Mouse (Mus musculus): Measurements from ENCODE around the gene Gm17374. TPM values are rescaled to one million over a fixed set of nuclear protein-coding genes. Genes with fewer than 3 reads are reported as not detected.
"Not testable (repeated sequence)": the region's sequence is repeated elsewhere in the genome, so short reads cannot be mapped to it uniquely, and the experiment has no call there.

Gm17374 gene
- total RNA-seq (2014; rRNA removed; ENCODE audit: low replicate concordance) = not detected in 2 replicates
- polyA plus RNA-seq (2015; fragmentation: Nextera tagmentation; extraction: Ambion mirVana) = not detected in 2 replicates

GRCm38 (mm10) chr2:140151743-140152142, at the start of gene Gm17374:
Gene Gm17374, plus strand, starts transcription at chr2:140152043.
- not testable (repeated sequence) for H3K9ac ChIP-seq (replicated peaks; ENCODE audit: low read depth, low read length); DNase-seq (ENCODE audit: low spot score); H3K27ac ChIP-seq (ENCODE audit: low read depth); H3K4me3 ChIP-seq (ENCODE audit: low read depth, low read length); ATAC-seq (ENCODE audit: insufficient read depth, low read depth); H3K4me1 ChIP-seq (ENCODE audit: control insufficient read depth, insufficient read depth); H3K4me2 ChIP-seq (ENCODE audit: low read depth, low read length); H3K27me3 ChIP-seq (ENCODE audit: control insufficient read depth, insufficient read depth, low read length); H3K9me3 ChIP-seq (replicated peaks; ENCODE audit: control insufficient read depth, low read length)
- peaks cover 32% of the 10 kb centered on the region for H3K36me3 ChIP-seq (replicated peaks; ENCODE audit: control insufficient read depth, insufficient read depth, low read length)
- WGBS = 87% methylated on average over 4 of the region's 4 CpGs

DNA sequence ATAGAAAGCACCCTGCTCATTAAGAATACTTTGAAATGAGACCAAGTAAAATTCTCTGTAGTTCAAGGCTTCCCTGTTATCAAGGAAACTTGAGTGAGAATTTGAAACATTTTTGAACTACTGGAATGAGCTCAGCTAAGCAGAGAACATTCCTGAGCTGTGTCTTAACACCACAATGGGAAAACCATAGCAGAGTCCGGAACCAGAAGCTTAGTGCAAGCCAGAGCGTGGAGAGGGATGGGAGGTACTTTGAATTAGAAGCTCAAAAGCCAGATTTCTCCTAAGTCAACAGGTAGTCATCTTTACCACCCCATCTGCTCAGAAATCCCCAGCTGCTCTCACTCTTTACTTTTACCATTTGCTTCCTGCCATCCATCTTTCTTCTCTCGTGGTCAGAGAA, 46.9 kb upstream of the Gm17374 start:
- Histone ChIP-seq H3K27ac (ENCODE audit: low read depth) (no peak overlapping the region), H3K4me2 (ENCODE audit: low read depth, low read length) (no peak overlapping the region), H3K9me3 (replicated peaks; ENCODE audit: control insufficient read depth, low read length) (no peaks in the 10 kb centered on the region), H3K4me1 (ENCODE audit: control insufficient read depth, insufficient read depth) (no peaks in the 10 kb centered on the region), H3K9ac (replicated peaks; ENCODE audit: low read depth, low read length) (no peak overlapping the region), H3K27me3 (ENCODE audit: control insufficient read depth, insufficient read depth, low read length) (no peaks in the 10 kb centered on the region), H3K36me3 (replicated peaks; ENCODE audit: control insufficient read depth, insufficient read depth, low read length) (no peaks in the 10 kb centered on the region), H3K4me3 (ENCODE audit: low read depth, low read length) (no peak overlapping the region)
- 34% methylated on average over 3 of the region's 3 CpGs for WGBS
- DNase-seq (ENCODE audit: low spot score) (no peak), ATAC-seq (ENCODE audit: insufficient read depth, low read depth) (no peak)
- no peak for TF ChIP-seq CTCF (IDR thresholded peaks at IDR 0.05; ENCODE audit: low read depth)
- no peak for TF ChIP-seq EP300 (IDR thresholded peaks at IDR 0.05; ENCODE audit: low read depth)

DNA sequence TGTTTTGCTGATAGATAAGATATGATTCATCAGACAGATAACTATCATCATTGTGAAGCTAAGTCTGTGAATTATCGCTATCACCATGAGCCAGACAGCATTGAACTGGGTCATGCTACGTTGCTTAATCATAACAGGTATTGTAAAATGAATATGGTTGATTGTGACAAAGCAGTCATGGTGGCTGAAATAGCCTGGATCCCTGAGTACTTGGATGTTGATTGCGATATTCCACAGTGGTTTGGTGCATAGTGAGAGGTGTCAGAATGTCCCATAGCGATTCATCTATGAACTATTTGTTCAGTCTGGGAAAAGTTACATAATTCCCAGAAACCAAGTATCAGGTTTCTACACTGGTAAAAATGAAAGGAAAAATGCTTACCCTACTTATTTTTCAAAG, 44.2 kb upstream of the Gm17374 start:
- Histone ChIP-seq H3K27ac (ENCODE audit: low read depth) (no peak overlapping the region), H3K4me1 (ENCODE audit: control insufficient read depth, insufficient read depth) (no peaks in the 10 kb centered on the region), H3K4me2 (ENCODE audit: low read depth, low read length) (no peak overlapping the region), H3K27me3 (ENCODE audit: control insufficient read depth, insufficient read depth, low read length) (no peaks in the 10 kb centered on the region), H3K4me3 (ENCODE audit: low read depth, low read length) (no peak overlapping the region), H3K36me3 (replicated peaks; ENCODE audit: control insufficient read depth, insufficient read depth, low read length) (no peaks in the 10 kb centered on the region), H3K9ac (replicated peaks; ENCODE audit: low read depth, low read length) (no peak overlapping the region), H3K9me3 (replicated peaks; ENCODE audit: control insufficient read depth, low read length) (no peaks in the 10 kb centered on the region)
- TF ChIP-seq CTCF (IDR thresholded peaks at IDR 0.05; ENCODE audit: low read depth) = no peak
- no peak for TF ChIP-seq EP300 (IDR thresholded peaks at IDR 0.05; ENCODE audit: low read depth)
- ATAC-seq (ENCODE audit: insufficient read depth, low read depth) (no peak), DNase-seq (ENCODE audit: low spot score) (no peak)
- WGBS = 80% methylated on average over 4 of the region's 4 CpGs

- WGBS = 29% methylated on average over 1 of the region's 1 CpGs
- TF ChIP-seq CTCF (IDR thresholded peaks at IDR 0.05; ENCODE audit: low read depth) (no peak), EP300 (IDR thresholded peaks at IDR 0.05; ENCODE audit: low read depth) (no peak)
- no peaks in the 10 kb centered on the region for H3K9me3 ChIP-seq (replicated peaks; ENCODE audit: control insufficient read depth, low read length)
- no peak overlapping the region for H3K4me2 ChIP-seq (ENCODE audit: low read depth, low read length)
- DNase-seq (ENCODE audit: low spot score) (no peak), ATAC-seq (ENCODE audit: insufficient read depth, low read depth) (no peak)
- H3K4me3 ChIP-seq (ENCODE audit: low read depth, low read length) = no peak overlapping the region
- H3K27me3 ChIP-seq (ENCODE audit: control insufficient read depth, insufficient read depth, low read length) = no peaks in the 10 kb centered on the region
- no peaks in the 10 kb centered on the region for H3K36me3 ChIP-seq (replicated peaks; ENCODE audit: control insufficient read depth, insufficient read depth, low read length)
- no peaks in the 10 kb centered on the region for H3K4me1 ChIP-seq (ENCODE audit: control insufficient read depth, insufficient read depth)
- no peak overlapping the region for H3K9ac ChIP-seq (replicated peaks; ENCODE audit: low read depth, low read length)
- no peak overlapping the region for H3K27ac ChIP-seq (ENCODE audit: low read depth)
Measured at GRCm38 (mm10) chr2:140108945-140109344, 42.9 kb upstream of the Gm17374 start.

- no peak overlapping the region for H3K4me2 ChIP-seq (ENCODE audit: low read depth, low read length)
- H3K9ac ChIP-seq (replicated peaks; ENCODE audit: low read depth, low read length) = no peak overlapping the region
- H3K4me1 ChIP-seq (ENCODE audit: control insufficient read depth, insufficient read depth) = no peaks in the 10 kb centered on the region
- no peak for DNase-seq (ENCODE audit: low spot score)
- ATAC-seq (ENCODE audit: insufficient read depth, low read depth) = no peak
- no peaks in the 10 kb centered on the region for H3K27me3 ChIP-seq (ENCODE audit: control insufficient read depth, insufficient read depth, low read length)
- H3K36me3 ChIP-seq (replicated peaks; ENCODE audit: control insufficient read depth, insufficient read depth, low read length) = no peaks in the 10 kb centered on the region
- no peak overlapping the region for H3K4me3 ChIP-seq (ENCODE audit: low read depth, low read length)
- WGBS = 77% methylated on average over 8 of the region's 8 CpGs
- H3K27ac ChIP-seq (ENCODE audit: low read depth) = no peak overlapping the region
- no peaks in the 10 kb centered on the region for H3K9me3 ChIP-seq (replicated peaks; ENCODE audit: control insufficient read depth, low read length)
- TF ChIP-seq CTCF (IDR thresholded peaks at IDR 0.05; ENCODE audit: low read depth) = no peak
- TF ChIP-seq EP300 (IDR thresholded peaks at IDR 0.05; ENCODE audit: low read depth) = no peak
Measured at GRCm38 (mm10) chr2:140113851-140114250, 38.0 kb upstream of the Gm17374 start.

- Histone ChIP-seq H3K4me1 (ENCODE audit: control insufficient read depth, insufficient read depth) (no peaks in the 10 kb centered on the region), H3K9me3 (replicated peaks; ENCODE audit: control insufficient read depth, low read length) (no peaks in the 10 kb centered on the region), H3K4me3 (ENCODE audit: low read depth, low read length) (no peak overlapping the region), H3K4me2 (ENCODE audit: low read depth, low read length) (no peak overlapping the region), H3K9ac (replicated peaks; ENCODE audit: low read depth, low read length) (no peak overlapping the region), H3K36me3 (replicated peaks; ENCODE audit: control insufficient read depth, insufficient read depth, low read length) (peaks cover 68% of the 10 kb centered on the region), H3K27me3 (ENCODE audit: control insufficient read depth, insufficient read depth, low read length) (no peaks in the 10 kb centered on the region), H3K27ac (ENCODE audit: low read depth) (no peak overlapping the region)
- no peak for TF ChIP-seq EP300 (IDR thresholded peaks at IDR 0.05; ENCODE audit: low read depth)
- no peak for TF ChIP-seq CTCF (IDR thresholded peaks at IDR 0.05; ENCODE audit: low read depth)
- no peak for ATAC-seq (ENCODE audit: insufficient read depth, low read depth)
- DNase-seq (ENCODE audit: low spot score) = no peak
- 84% methylated on average over 2 of the region's 2 CpGs for WGBS
Measured at GRCm38 (mm10) chr2:140125516-140125915, 26.3 kb upstream of the Gm17374 start.
